Comparison of ENCODE assay signal across 8 mouse cellular contexts in genomic region chr8:13753680-13754079, GRCm38 (mm10). TPM values are rescaled to one million over a fixed set of nuclear protein-coding genes. Genes with fewer than 3 reads are reported as not detected.
DNase-seq lines count a peak whose midpoint lies in the region; ATAC-seq and TF ChIP-seq lines count a peak whose summit lies in the region.

No protein-coding gene starts in this region.

- intact Hi-C loops in left cerebral cortex, postnatal 10 days (cut with DNase I): loop anchor here (2.0 kb wide), 1 partner anchor 203 kb away; no protein-coding TSS in a partner anchor

- no peaks in the 10 kb centered on the region for H3K27me3 ChIP-seq in intestine, embryonic 14.5 days (replicated peaks; ENCODE audit: control insufficient read depth, insufficient read depth, low read length)
- H3K27me3 ChIP-seq in intestine, embryonic 16.5 days (replicated peaks; ENCODE audit: control insufficient read depth, insufficient read depth, low read length): no peaks in the 10 kb centered on the region
- no peaks in the 10 kb centered on the region for H3K27me3 ChIP-seq in heart, postnatal 0 days (ENCODE audit: control insufficient read depth, insufficient read depth, low read length)

- H3K4me2 ChIP-seq in intestine, embryonic 14.5 days (ENCODE audit: low read length): no peak overlapping the region
- no peak overlapping the region for H3K4me2 ChIP-seq in intestine, embryonic 16.5 days (ENCODE audit: low read depth, low read length)
- H3K4me2 ChIP-seq in heart, postnatal 0 days (ENCODE audit: low read depth, low read length): no peak overlapping the region

- no peak for TF ChIP-seq EP300 in heart, postnatal 0 days (IDR thresholded peaks at IDR 0.05; ENCODE audit: low read depth)

- H3K27ac ChIP-seq in intestine, embryonic 14.5 days (ENCODE audit: low read depth): no peak overlapping the region
- no peak overlapping the region for H3K27ac ChIP-seq in intestine, embryonic 16.5 days (ENCODE audit: low read length)
- no peak overlapping the region for H3K27ac ChIP-seq in heart, postnatal 0 days (ENCODE audit: low read depth)

- WGBS in intestine, embryonic 14.5 days: 27% methylated on average over 2 of the region's 2 CpGs
- 29% methylated on average over 2 of the region's 2 CpGs for WGBS in intestine, embryonic 16.5 days
- 30% methylated on average over 2 of the region's 2 CpGs for WGBS in heart, postnatal 0 days

- ATAC-seq in intestine, embryonic 14.5 days (replicated peaks; ENCODE audit: low FRiP score, low TSS enrichment, low read depth): no peak
- ATAC-seq in intestine, embryonic 16.5 days: no peak
- no peak for ATAC-seq in heart, postnatal 0 days (ENCODE audit: insufficient read depth, low read depth)

- no peak overlapping the region for H3K4me3 ChIP-seq in intestine, embryonic 14.5 days (ENCODE audit: low read depth, low read length)
- H3K4me3 ChIP-seq in intestine, embryonic 16.5 days (ENCODE audit: low read length): no peak overlapping the region
- no peak overlapping the region for H3K4me3 ChIP-seq in heart, postnatal 0 days (ENCODE audit: low read depth, low read length)

- no peaks in the 10 kb centered on the region for H3K9me3 ChIP-seq in intestine, embryonic 14.5 days (ENCODE audit: control insufficient read depth, low read length)
- 0 out of 2 replicates have a peak, but pooled peaks cover 4% of the 10 kb centered on the region for H3K9me3 ChIP-seq in intestine, embryonic 16.5 days (ENCODE audit: control insufficient read depth, low read length)
- H3K9me3 ChIP-seq in heart, postnatal 0 days (replicated peaks; ENCODE audit: control insufficient read depth, low read length): no peaks in the 10 kb centered on the region

- TF ChIP-seq CTCF in heart, postnatal 0 days (IDR thresholded peaks at IDR 0.05; ENCODE audit: low read depth): peak; percentile 83

- no peak overlapping the region for H3K9ac ChIP-seq in intestine, embryonic 14.5 days (ENCODE audit: low read length)
- no peak overlapping the region for H3K9ac ChIP-seq in intestine, embryonic 16.5 days (ENCODE audit: low read depth, low read length)
- no peak overlapping the region for H3K9ac ChIP-seq in heart, postnatal 0 days (replicated peaks; ENCODE audit: low read depth, low read length)

- peaks cover 11% of the 10 kb centered on the region for H3K4me1 ChIP-seq in intestine, embryonic 14.5 days (replicated peaks; ENCODE audit: control insufficient read depth, insufficient read depth, low read length)
- peaks cover 7% of the 10 kb centered on the region; the same call in 1 of the 2 replicates for H3K4me1 ChIP-seq in intestine, embryonic 16.5 days (ENCODE audit: control insufficient read depth, insufficient read depth, low read length)
- 0 out of 2 replicates have a peak, but pooled peaks cover 8% of the 10 kb centered on the region for H3K4me1 ChIP-seq in heart, postnatal 0 days (ENCODE audit: control insufficient read depth, insufficient read depth)

- DNase-seq in intestine, embryonic 14.5 days (ENCODE audit: low spot score): peak; percentile 89
- peak; percentile 49 for DNase-seq in WW6 (ENCODE audit: low read depth, low spot score)
- DNase-seq in cerebellum, postnatal 36 days: peak; percentile 72 to 81
- peak; percentile 47 for DNase-seq in heart, postnatal 0 days (ENCODE audit: low spot score)
- DNase-seq in left cerebral cortex, postnatal 10 days (ENCODE audit: extremely low spot score in 1 of 2, low spot score in 2 of 2): peak; percentile 33 to 82
- peak; percentile 75 to 82 for DNase-seq in natural killer cell, adult 2 months (ENCODE audit: low spot score in 2 of 2)
- peak; percentile 84 for DNase-seq in thymus, postnatal 0 days (ENCODE audit: low spot score)

- no peaks in the 10 kb centered on the region for H3K36me3 ChIP-seq in intestine, embryonic 14.5 days (ENCODE audit: control insufficient read depth, insufficient read depth, low read length)
- H3K36me3 ChIP-seq in intestine, embryonic 16.5 days (ENCODE audit: control insufficient read depth, insufficient read depth, low read length): no peaks in the 10 kb centered on the region
- H3K36me3 ChIP-seq in heart, postnatal 0 days (replicated peaks; ENCODE audit: control insufficient read depth, insufficient read depth, low read length): no peaks in the 10 kb centered on the region

RNA-seq across cellular contexts. Expression of gene Cdc16, which starts 3.8 kb away (rescaled TPM):
- 175 and 187 TPM in 2 replicates for polyA plus RNA-seq in intestine, embryonic 14.5 days (2014; fragmentation: Nextera tagmentation; extraction: Ambion mirVana)
- 102 and 112 TPM in 2 replicates for polyA plus RNA-seq in intestine, embryonic 16.5 days (2015; fragmentation: Nextera tagmentation; extraction: Ambion mirVana)
- total RNA-seq in heart, postnatal 0 days (2014; rRNA removed; ENCODE audit: low replicate concordance): 80.9 and 89.3 TPM in 2 replicates
- polyA plus RNA-seq in heart, postnatal 0 days (2015; fragmentation: Nextera tagmentation; extraction: Ambion mirVana): 52.0 and 53.1 TPM in 2 replicates
- total RNA-seq in left cerebral cortex, postnatal 10 days (2021): 10 to 100 TPM; 60.7 to 67.1 TPM
- 101 and 102 TPM in 2 replicates for polyA plus RNA-seq in thymus, postnatal 0 days (2015; fragmentation: Nextera tagmentation; extraction: Ambion mirVana)

RNA-seq across cellular contexts. Expression of gene Upf3a, which starts 31.7 kb away (rescaled TPM):
- polyA plus RNA-seq in intestine, embryonic 14.5 days (2014; fragmentation: Nextera tagmentation; extraction: Ambion mirVana): 36.7 and 41.5 TPM in 2 replicates
- 30.8 and 32.6 TPM in 2 replicates for polyA plus RNA-seq in intestine, embryonic 16.5 days (2015; fragmentation: Nextera tagmentation; extraction: Ambion mirVana)
- 5.8 and 6.4 TPM in 2 replicates for total RNA-seq in heart, postnatal 0 days (2014; rRNA removed; ENCODE audit: low replicate concordance)
- 19.6 and 19.7 TPM in 2 replicates for polyA plus RNA-seq in heart, postnatal 0 days (2015; fragmentation: Nextera tagmentation; extraction: Ambion mirVana)
- total RNA-seq in left cerebral cortex, postnatal 10 days (2021): 10 to 100 TPM; 35.5 to 38.4 TPM
- polyA plus RNA-seq in thymus, postnatal 0 days (2015; fragmentation: Nextera tagmentation; extraction: Ambion mirVana): 37.6 and 45.9 TPM in 2 replicates

RNA-seq across cellular contexts. Expression of gene Cfap97d2, which starts 48.0 kb away (rescaled TPM):
- 0.12 TPM in 1 of 2 replicates, not detected in the other for polyA plus RNA-seq in intestine, embryonic 14.5 days (2014; fragmentation: Nextera tagmentation; extraction: Ambion mirVana)
- polyA plus RNA-seq in intestine, embryonic 16.5 days (2015; fragmentation: Nextera tagmentation; extraction: Ambion mirVana): 0.18 TPM in 1 of 2 replicates, not detected in the other
- total RNA-seq in heart, postnatal 0 days (2014; rRNA removed; ENCODE audit: low replicate concordance): not detected in 2 replicates
- 0.10 TPM in 1 of 2 replicates, not detected in the other for polyA plus RNA-seq in heart, postnatal 0 days (2015; fragmentation: Nextera tagmentation; extraction: Ambion mirVana)
- total RNA-seq in left cerebral cortex, postnatal 10 days (2021): 1 to 10 TPM in 1 of 2 experiments, under 1 TPM in 1; 0.75 to 1.5 TPM
- polyA plus RNA-seq in thymus, postnatal 0 days (2015; fragmentation: Nextera tagmentation; extraction: Ambion mirVana): 0.08 TPM in 1 of 2 replicates, not detected in the other
